Mouse (Mus musculus): Measurements from ENCODE around the gene Acp6.

Gene Acp6

GRCm38 (mm10) chr3:97196571-97196970 lies 38.0 kb downstream of the Acp6 start:
- no peak for DNase-seq (ENCODE audit: low read depth)

- DNase-seq (ENCODE audit: low read depth) = no peak
Measured at GRCm38 (mm10) chr3:97199261-97199660, 40.7 kb downstream of the Acp6 start.

GRCm38 (mm10) chr3:97201943-97202342 lies 43.4 kb downstream of the Acp6 start:
- DNase-seq (ENCODE audit: low read depth) = no peak

GRCm38 (mm10) chr3:97203880-97204279 lies 45.3 kb downstream of the Acp6 start:
- no peak for DNase-seq (ENCODE audit: low read depth)

- no peak for DNase-seq (ENCODE audit: low read depth)
Measured at GRCm38 (mm10) chr3:97206521-97206920, 47.9 kb downstream of the Acp6 start.

GRCm38 (mm10) chr3:97209351-97209750 lies 50.8 kb downstream of the Acp6 start:
- DNase-seq (ENCODE audit: low read depth) = no peak

GRCm38 (mm10) chr3:97211177-97211576 lies 52.6 kb downstream of the Acp6 start:
- DNase-seq (ENCODE audit: low read depth) = peak; percentile 39

- DNase-seq (ENCODE audit: low read depth) = no peak
Measured at GRCm38 (mm10) chr3:97213871-97214270, 55.3 kb downstream of the Acp6 start.

GRCm38 (mm10) chr3:97214439-97214838 lies 55.9 kb downstream of the Acp6 start:
- DNase-seq (ENCODE audit: low read depth) = no peak

GRCm38 (mm10) chr3:97215526-97215925 lies 56.9 kb downstream of the Acp6 start:
- no peak for DNase-seq (ENCODE audit: low read depth)

- DNase-seq (ENCODE audit: low read depth) = no peak
Measured at GRCm38 (mm10) chr3:97223261-97223660, 64.7 kb downstream of the Acp6 start.

GRCm38 (mm10) chr3:97225231-97225630 lies 66.7 kb downstream of the Acp6 start:
- no peak for DNase-seq (ENCODE audit: low read depth)

GRCm38 (mm10) chr3:97226719-97227118 lies 68.1 kb downstream of the Acp6 start:
- no peak for DNase-seq (ENCODE audit: low read depth)
